Comparison of ENCODE assay signal across 14 mouse cellular contexts in genomic region chr12:102190820-102191219, GRCm38 (mm10).
DNase-seq lines count a peak whose midpoint lies in the region; ATAC-seq and TF ChIP-seq lines count a peak whose summit lies in the region.
"Had no signal": no experiment of that assay in that cellular context is flagged by ENCODE, and none has a peak within 500 bp of the region (broad histone marks: within the 10 kb centered on the region; RNA-seq: fewer than 3 reads in every experiment).

No protein-coding gene starts in this region.

- TF ChIP-seq CTCF in layer of hippocampus, adult 2 months (conservative IDR thresholded peaks at IDR 0.05) = no peak; the same call in 1 of the 2 replicates

- H3K27ac ChIP-seq in layer of hippocampus, adult 2 months = peak overlapping the region; percentile 57; the same call in 1 of the 2 replicates
- H3K27ac ChIP-seq in forebrain, embryonic 13.5 days = no peak overlapping the region
- H3K27ac ChIP-seq: embryonic facial prominence, embryonic 13.5 days; forebrain, embryonic 15.5 days; hindbrain, embryonic 10.5 days; stomach, embryonic 15.5 days had no signal

- WGBS in forebrain, embryonic 13.5 days = 88% methylated on average over 11 of the region's 11 CpGs

- H3K9me3 ChIP-seq in forebrain, embryonic 13.5 days (replicated peaks) = peaks cover 10% of the 10 kb centered on the region
- H3K9me3 ChIP-seq: stomach, embryonic 15.5 days had no signal

- no peak overlapping the region for H3K4me3 ChIP-seq in layer of hippocampus, adult 2 months
- H3K4me3 ChIP-seq in forebrain, embryonic 13.5 days = no peak overlapping the region
- H3K4me3 ChIP-seq: embryonic facial prominence, embryonic 13.5 days; forebrain, embryonic 15.5 days; hindbrain, embryonic 10.5 days; stomach, embryonic 15.5 days had no signal

- no peak for ATAC-seq in forebrain, embryonic 13.5 days
- ATAC-seq: CD4-positive, CD25-positive, alpha-beta regulatory T cell, adult 4 months; forebrain, embryonic 15.5 days had no signal

- DNase-seq in layer of hippocampus, adult 2 months (ENCODE audit: low spot score in 2 of 2) = peak; percentile 44 to 50
- DNase-seq in layer of hippocampus, adult 9-10 months (ENCODE audit: low spot score) = no peak
- DNase-seq in cerebellum, adult 9-11 months = peak; percentile 64
- peak; percentile 75 for DNase-seq in layer of hippocampus, adult 9-11 months
- peak; percentile 42 for DNase-seq in right cerebral cortex, postnatal 14 days
- DNase-seq in yolk sac, embryonic 10.5 days (ENCODE audit: low spot score) = no peak
- DNase-seq in heart, postnatal 14 days = no peak
- DNase-seq: kidney, adult 11 months had no signal

- no peaks in the 10 kb centered on the region for H3K27me3 ChIP-seq in forebrain, embryonic 13.5 days
- H3K27me3 ChIP-seq: embryonic facial prominence, embryonic 13.5 days; forebrain, embryonic 15.5 days; stomach, embryonic 15.5 days had no signal

- intact Hi-C loops in heart, postnatal 14 days (cut with DNase I) = no loop called here

- H3K9ac ChIP-seq in forebrain, embryonic 13.5 days = no peak overlapping the region
- H3K9ac ChIP-seq: embryonic facial prominence, embryonic 13.5 days; forebrain, embryonic 15.5 days; stomach, embryonic 15.5 days had no signal

- H3K4me1 ChIP-seq in forebrain, embryonic 13.5 days = no peaks in the 10 kb centered on the region
- H3K4me1 ChIP-seq: embryonic facial prominence, embryonic 13.5 days; forebrain, embryonic 15.5 days; hindbrain, embryonic 10.5 days; stomach, embryonic 15.5 days had no signal

- H3K36me3 ChIP-seq in forebrain, embryonic 13.5 days (ENCODE audit: poor library complexity, severe bottlenecking) = no peaks in the 10 kb centered on the region
- H3K36me3 ChIP-seq: embryonic facial prominence, embryonic 13.5 days; forebrain, embryonic 15.5 days; hindbrain, embryonic 10.5 days; stomach, embryonic 15.5 days had no signal

- H3K4me2 ChIP-seq in forebrain, embryonic 13.5 days = no peak overlapping the region
- H3K4me2 ChIP-seq: embryonic facial prominence, embryonic 13.5 days; forebrain, embryonic 15.5 days; stomach, embryonic 15.5 days had no signal

Comparison
In these comparisons a context has a peak if more than half of its experiments do, and no peak if none do; other contexts are left out.
1. DNase-seq: peak in layer of hippocampus, adult 2 months (2 of 2), cerebellum, adult 9-11 months (single experiment), layer of hippocampus, adult 9-11 months (single experiment) and right cerebral cortex, postnatal 14 days (single experiment); none in layer of hippocampus, adult 9-10 months (single experiment), yolk sac, embryonic 10.5 days (single experiment) and heart, postnatal 14 days (0 of 2).